Mouse (Mus musculus): ENCODE data around the gene Tep1. TPM values are rescaled to one million over a fixed set of nuclear protein-coding genes. Genes with fewer than 3 reads are reported as not detected.

Tep1 gene
- polyA plus RNA-seq, 1 experiment from 2014 or later, result 5.3 TPM

GRCm38 (mm10) chr14:50784391-50785250 lies 85.7 kb downstream of the Tep1 start:
- peak overlapping the region; percentile 55; the same call in 1 of the 2 replicates for H3K27ac ChIP-seq
- no peaks in the 10 kb centered on the region for H3K9me3 ChIP-seq
- 22% methylated on average over 16 of the region's 16 CpGs for WGBS
- peak overlapping the region; percentile 91 for H3K4me3 ChIP-seq
- H3K4me1 ChIP-seq, result peaks cover 8% of the 10 kb centered on the region
- H3K9ac ChIP-seq, result peak overlapping the region; percentile 80
- peak overlapping the region; percentile 56 for H3K4me2 ChIP-seq
- H3K36me3 ChIP-seq, result peaks cover 13% of the 10 kb centered on the region; the same call in 1 of the 2 replicates
- H3K27me3 ChIP-seq, result no peaks in the 10 kb centered on the region
- ATAC-seq (ENCODE audit: borderline replicate concordance, extremely low read depth, low FRiP score, low TSS enrichment), result no peak

- H3K36me3 ChIP-seq, result peaks cover 19% of the 10 kb centered on the region
- no peaks in the 10 kb centered on the region for H3K9me3 ChIP-seq
- no peak overlapping the region for H3K9ac ChIP-seq
- H3K4me2 ChIP-seq, result no peak overlapping the region
- no peak for ATAC-seq (ENCODE audit: borderline replicate concordance, extremely low read depth, low FRiP score, low TSS enrichment)
- WGBS, result 99% methylated on average over 3 of the region's 3 CpGs
- H3K4me1 ChIP-seq, result peaks cover 8% of the 10 kb centered on the region
- H3K4me3 ChIP-seq, result no peak overlapping the region
- H3K27me3 ChIP-seq, result no peaks in the 10 kb centered on the region
- no peak overlapping the region for H3K27ac ChIP-seq
Measured at GRCm38 (mm10) chr14:50782166-50782565, 88.2 kb downstream of the Tep1 start.

Other genes starting within 250 kb of the Tep1 start
- not detected in 2 replicates for gene Olfr745, start 231.2 kb downstream of the Tep1 start, polyA plus RNA-seq (2015; fragmentation: Nextera tagmentation; extraction: Ambion mirVana)
- gene Olfr746, start 223.5 kb downstream of the Tep1 start, polyA plus RNA-seq (2015; fragmentation: Nextera tagmentation; extraction: Ambion mirVana), result not detected in 2 replicates
- not detected in 2 replicates for gene Olfr747, start 177.4 kb downstream of the Tep1 start, polyA plus RNA-seq (2015; fragmentation: Nextera tagmentation; extraction: Ambion mirVana)
- gene Olfr748, start 163.2 kb downstream of the Tep1 start, polyA plus RNA-seq (2015; fragmentation: Nextera tagmentation; extraction: Ambion mirVana), result not detected in 2 replicates
- not detected in 2 replicates for gene Olfr749, start 125.5 kb downstream of the Tep1 start, polyA plus RNA-seq (2015; fragmentation: Nextera tagmentation; extraction: Ambion mirVana)
- 69.0 and 74.1 TPM in 2 replicates for gene Ttc5, start 85.0 kb downstream of the Tep1 start, polyA plus RNA-seq (2015; fragmentation: Nextera tagmentation; extraction: Ambion mirVana)
- gene Ccnb1ip1, start 62.8 kb downstream of the Tep1 start, polyA plus RNA-seq (2015; fragmentation: Nextera tagmentation; extraction: Ambion mirVana), result not detected in 2 replicates
- 60.8 and 61.2 TPM in 2 replicates for gene Parp2, start 62.7 kb downstream of the Tep1 start, polyA plus RNA-seq (2015; fragmentation: Nextera tagmentation; extraction: Ambion mirVana)
- 0.36 and 0.50 TPM in 2 replicates for gene Klhl33, start 26.9 kb upstream of the Tep1 start, polyA plus RNA-seq (2015; fragmentation: Nextera tagmentation; extraction: Ambion mirVana)
- 174 and 176 TPM in 2 replicates for gene Osgep, start 54.3 kb upstream of the Tep1 start, polyA plus RNA-seq (2015; fragmentation: Nextera tagmentation; extraction: Ambion mirVana)
- 222 and 228 TPM in 2 replicates for gene Apex1, start 54.4 kb upstream of the Tep1 start, polyA plus RNA-seq (2015; fragmentation: Nextera tagmentation; extraction: Ambion mirVana)
- 46.7 and 53.4 TPM in 2 replicates for gene Pip4p1, start 60.3 kb upstream of the Tep1 start, polyA plus RNA-seq (2015; fragmentation: Nextera tagmentation; extraction: Ambion mirVana)
- gene Pnp, start 60.5 kb upstream of the Tep1 start, polyA plus RNA-seq (2015; fragmentation: Nextera tagmentation; extraction: Ambion mirVana), result 68.1 and 69.5 TPM in 2 replicates
- gene Gm49342, start 74.0 kb upstream of the Tep1 start, polyA plus RNA-seq (2015; fragmentation: Nextera tagmentation; extraction: Ambion mirVana), result not detected in 2 replicates
- 0.38 and 0.76 TPM in 2 replicates for gene Pnp2, start 85.4 kb upstream of the Tep1 start, polyA plus RNA-seq (2015; fragmentation: Nextera tagmentation; extraction: Ambion mirVana)
- 0.25 and 0.28 TPM in 2 replicates for gene Rnase10, start 137.2 kb upstream of the Tep1 start, polyA plus RNA-seq (2015; fragmentation: Nextera tagmentation; extraction: Ambion mirVana)
- not detected in 2 replicates for gene Rnase9, start 171.3 kb upstream of the Tep1 start, polyA plus RNA-seq (2015; fragmentation: Nextera tagmentation; extraction: Ambion mirVana)
- not detected in 2 replicates for gene Rnase11, start 179.6 kb upstream of the Tep1 start, polyA plus RNA-seq (2015; fragmentation: Nextera tagmentation; extraction: Ambion mirVana)
- not detected in 2 replicates for gene Rnase12, start 187.1 kb upstream of the Tep1 start, polyA plus RNA-seq (2015; fragmentation: Nextera tagmentation; extraction: Ambion mirVana)
- gene Olfr750, start 203.9 kb upstream of the Tep1 start, polyA plus RNA-seq (2015; fragmentation: Nextera tagmentation; extraction: Ambion mirVana), result not detected in 2 replicates
- gene Rnase4, start 220.5 kb upstream of the Tep1 start, polyA plus RNA-seq (2015; fragmentation: Nextera tagmentation; extraction: Ambion mirVana), result 33.9 and 38.7 TPM in 2 replicates
- gene Ang, start 220.6 kb upstream of the Tep1 start, polyA plus RNA-seq (2015; fragmentation: Nextera tagmentation; extraction: Ambion mirVana), result 7.6 and 7.7 TPM in 2 replicates
- not detected in 2 replicates for gene Eddm3b, start 243.9 kb upstream of the Tep1 start, polyA plus RNA-seq (2015; fragmentation: Nextera tagmentation; extraction: Ambion mirVana)